Mouse (Mus musculus) liver, postnatal 0 days (tissue): ENCODE measurements at regions not wholly inside any gene's neighbourhood (a gene's known extent, or its start where the extent isn't known, plus 50 kb on each side); places are given as distances from the start of the nearest gene placed in this dataset.

Source experiments
- CTCF ChIP-seq: sonication (generic); IDR thresholded peaks from 2 replicates; pipeline ENCODE4 v1.5.1; 2016; ENCODE audit warnings: antibody characterized with exemption, low read depth
- EP300 ChIP-seq: IDR thresholded peaks from 2 replicates; pipeline ENCODE4 v1.6.1; 2016; ENCODE audit warnings: antibody characterized with exemption, low read depth, mild to moderate bottlenecking

DNA sequence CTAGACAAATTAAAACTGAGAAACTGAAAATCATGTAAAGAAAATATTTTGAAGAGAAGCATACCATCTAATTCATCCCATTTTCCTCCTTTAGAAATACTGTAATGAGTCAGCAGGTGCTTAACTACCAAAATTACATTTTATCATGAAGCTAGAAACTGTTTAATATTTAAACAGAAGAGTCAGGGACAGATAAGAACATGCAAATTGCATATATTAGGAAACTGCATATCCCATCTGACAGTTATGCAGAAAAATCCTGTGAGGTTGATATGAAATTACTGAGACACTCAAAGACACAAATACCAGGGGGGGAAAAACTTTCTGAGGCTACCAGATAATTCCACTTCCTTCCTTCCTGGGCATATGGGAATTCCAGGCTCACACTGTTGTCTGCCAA is 257.8 kb downstream of the Tex13c3 start:
- TF ChIP-seq CTCF (no peak), EP300 (no peak)
